Mouse (Mus musculus) olfactory bulb, adult 2 months (tissue): ENCODE data around the gene Adora3.

Source experiments
- CTCF ChIP-seq: fragments of 200-500 bp; IDR thresholded peaks from 2 replicates; pipeline ENCODE4 v1.5.1; 2012; ENCODE audit warnings: low read depth, mild to moderate bottlenecking, low read length, moderate library complexity; ENCODE audit not compliant: insufficient read depth
- POLR2A ChIP-seq: fragments of 200-500 bp; IDR thresholded peaks from 2 replicates; pipeline ENCODE4 v1.6.1; 2012; ENCODE audit warnings: mild to moderate bottlenecking, low read depth, low read length, moderate library complexity; ENCODE audit not compliant: insufficient read depth

DNA sequence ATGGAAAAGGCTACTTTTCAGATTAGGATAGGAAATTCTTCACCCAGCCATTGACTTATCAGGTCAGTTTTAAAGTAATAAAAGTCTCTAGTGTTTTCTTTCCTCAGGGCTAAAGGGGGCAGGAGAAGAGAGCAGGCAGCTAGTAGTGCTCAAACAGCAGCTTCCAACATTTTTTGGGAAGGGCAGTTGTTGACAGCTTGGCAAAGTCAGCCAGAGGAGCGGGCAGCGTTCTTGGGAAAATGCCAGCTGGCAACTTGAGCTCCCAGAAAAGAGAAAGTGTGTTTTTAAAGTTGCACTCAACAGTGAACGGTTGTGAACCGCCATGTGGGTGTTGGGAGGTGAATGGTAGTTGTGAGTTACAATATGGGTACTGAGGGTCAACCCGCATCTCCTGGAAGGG lies 64.4 kb downstream of the Adora3 start:
- no peak for TF ChIP-seq POLR2A
- TF ChIP-seq CTCF = no peak
